Mouse (Mus musculus) embryonic stem cell, embryonic (primary cell): ENCODE results near the gene Arhgap9.

ENCODE experiments used
- CTCF ChIA-PET, 4 experiments: fragments of 300-600 bp in 2 of 4; fragments of 350-600 bp in 2 of 4; sonication (Branson Sonifier 250); formaldehyde crosslinking; loops; one replicate each; lab custom pipeline; 2022; ENCODE audit warnings: inconsistent platforms in 2 of 4; lab: Charles Lee
- POLR2A ChIA-PET, 4 experiments: fragments of 300-600 bp in 2 of 4; fragments of 350-600 bp in 2 of 4; sonication (Branson Sonifier 250); formaldehyde crosslinking; loops; one replicate each; lab custom pipeline; 2022; ENCODE audit warnings: antibody characterized with exemption in 4 of 4, inconsistent platforms in 1 of 4; lab: Charles Lee

Gene Arhgap9

DNA sequence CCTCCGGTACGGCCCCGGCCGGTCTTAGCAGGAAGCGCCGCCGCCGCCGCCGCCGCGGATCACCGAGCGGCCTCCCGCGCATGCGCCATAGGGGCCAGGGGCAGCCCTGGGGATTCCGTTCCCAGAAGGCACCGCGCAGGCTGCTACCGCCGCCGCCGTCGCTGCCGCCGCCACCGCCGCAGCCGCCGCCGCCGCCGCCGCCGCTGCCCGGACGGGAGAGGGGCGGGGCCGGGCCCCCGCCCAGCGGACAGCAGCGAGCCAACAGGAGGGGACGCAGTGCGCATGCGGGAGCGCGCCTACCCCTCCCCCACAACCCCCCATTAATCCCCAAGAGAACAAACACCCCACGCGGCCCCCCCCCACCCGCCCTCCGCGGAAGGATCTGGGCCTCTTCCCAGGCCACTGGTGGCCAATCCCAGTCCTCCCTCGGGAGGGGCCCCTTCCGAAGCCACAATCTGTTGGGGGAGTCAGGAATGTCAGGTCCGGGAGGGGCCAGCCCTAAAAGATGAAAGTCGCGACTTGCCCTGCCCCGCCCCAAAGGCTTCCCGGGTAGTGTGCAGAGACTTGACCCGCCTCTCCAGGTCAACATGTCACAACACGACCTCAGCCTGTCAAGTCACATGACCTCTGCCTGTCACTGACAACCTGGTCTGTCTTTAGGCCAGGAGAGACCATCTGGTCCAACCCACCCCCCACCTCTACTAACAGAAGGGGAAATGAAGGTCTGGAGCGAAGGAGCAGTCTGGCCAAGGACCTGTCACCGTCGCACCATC, 32.8 kb upstream of the Arhgap9 start, which contains the start of gene Mbd6:
Gene Mbd6 (minus strand): TSS at position 219 of the 773 bp plus-strand sequence.
- ChIA-PET POLR2A (interaction anchor here (0.5 to 11.8 kb wide), 69 partner anchors 9 to 1407 kb away, joined by 3 to 267 read pairs (median 7); partner anchors contain the start of genes Dctn2 (in 3 of the 4), Kif5a (in 3 of the 4), Mars (in 3 of the 4) and Pip4k2c (in 3 of the 4)), CTCF (interaction anchor here in 2 of 4 experiments (0.7 to 1.5 kb wide), 3 partner anchors 25 to 198 kb away, joined by 3 to 4 read pairs (median 4); no protein-coding TSS in a partner anchor)

DNA sequence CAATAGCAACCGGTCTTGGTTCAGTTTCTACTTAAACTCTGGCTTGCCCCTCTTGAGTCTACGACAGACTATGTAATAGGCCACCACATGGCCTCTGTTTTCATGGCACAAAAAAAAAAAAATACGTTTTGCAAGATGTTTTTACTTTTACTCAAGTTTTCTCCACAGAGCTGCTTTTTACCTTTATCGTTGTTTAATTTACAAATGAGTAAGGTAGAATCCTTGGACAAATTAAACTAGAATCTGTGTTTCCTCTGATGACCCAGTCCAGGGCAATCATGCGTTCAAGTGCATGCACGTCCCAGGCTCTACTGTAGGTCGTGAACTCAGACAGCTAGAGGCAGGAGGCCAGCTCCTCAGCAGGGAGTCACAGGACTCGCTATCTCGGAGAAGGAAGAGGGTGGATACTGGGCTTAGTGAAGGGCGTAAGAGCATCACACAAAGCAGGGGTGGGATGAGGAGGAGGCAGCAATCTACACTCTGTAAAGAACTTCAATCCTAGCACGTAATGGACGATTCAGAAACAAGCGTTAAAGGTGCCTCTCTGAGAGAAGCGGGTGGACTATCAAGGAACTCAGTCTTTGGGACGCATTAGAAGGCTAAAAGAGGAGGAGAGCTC, 32.1 kb upstream of the Arhgap9 start:
- POLR2A ChIA-PET, result interaction anchor here (0.5 to 11.8 kb wide), 97 partner anchors 9 to 1406 kb away, joined by 3 to 267 read pairs (median 6); partner anchors contain the start of genes Arhgap9 (in 3 of the 4), Cdk4 (in 3 of the 4), Dctn2 (in 3 of the 4) and Kif5a (in 3 of the 4)
- CTCF ChIA-PET, result interaction anchor here in 2 of 4 experiments (0.8 to 1.5 kb wide), 2 partner anchors 26 to 199 kb away, joined by 3 to 4 read pairs; no protein-coding TSS in a partner anchor

DNA sequence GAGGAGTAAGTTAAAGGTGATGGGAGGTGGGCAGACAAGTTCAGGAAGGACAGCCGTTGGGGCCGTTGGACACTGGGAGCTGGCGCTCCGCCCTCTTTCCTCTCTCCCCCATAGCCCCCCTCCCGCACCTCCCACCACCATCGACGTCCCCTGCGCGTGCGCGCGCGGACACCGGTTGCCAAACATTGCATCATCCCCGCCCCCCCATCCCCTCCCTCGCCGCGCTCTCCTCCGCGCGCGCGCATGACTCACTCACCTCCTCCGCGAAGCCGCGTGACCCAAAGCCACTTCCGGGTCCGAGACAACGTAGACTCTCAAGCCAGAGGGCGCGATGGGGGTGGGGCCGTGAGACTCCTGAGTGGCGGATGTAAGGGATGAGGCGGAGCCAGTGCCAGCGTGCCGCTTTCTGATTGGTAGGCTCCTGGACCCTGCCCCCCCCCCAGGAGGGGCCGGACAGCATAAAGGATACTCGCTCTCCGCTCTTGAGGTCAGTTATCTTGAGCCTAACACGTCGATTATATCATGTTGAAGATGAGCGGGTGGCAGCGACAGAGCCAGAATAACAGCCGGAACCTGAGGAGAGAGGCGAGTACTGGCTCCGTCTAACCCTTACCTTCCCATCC, 31.3 kb upstream of the Arhgap9 start:
- ChIA-PET CTCF (interaction anchor here in 2 of 4 experiments (0.8 to 1.5 kb wide), 2 partner anchors 26 to 200 kb away, joined by 3 to 4 read pairs; no protein-coding TSS in a partner anchor), POLR2A (interaction anchor here (0.6 to 11.8 kb wide), 122 partner anchors 8 to 1405 kb away, joined by 3 to 267 read pairs (median 5); partner anchors contain the start of genes Arhgap9 (in 3 of the 4), Cdk4 (in 3 of the 4), Dctn2 (in 3 of the 4) and Kif5a (in 3 of the 4))

DNA sequence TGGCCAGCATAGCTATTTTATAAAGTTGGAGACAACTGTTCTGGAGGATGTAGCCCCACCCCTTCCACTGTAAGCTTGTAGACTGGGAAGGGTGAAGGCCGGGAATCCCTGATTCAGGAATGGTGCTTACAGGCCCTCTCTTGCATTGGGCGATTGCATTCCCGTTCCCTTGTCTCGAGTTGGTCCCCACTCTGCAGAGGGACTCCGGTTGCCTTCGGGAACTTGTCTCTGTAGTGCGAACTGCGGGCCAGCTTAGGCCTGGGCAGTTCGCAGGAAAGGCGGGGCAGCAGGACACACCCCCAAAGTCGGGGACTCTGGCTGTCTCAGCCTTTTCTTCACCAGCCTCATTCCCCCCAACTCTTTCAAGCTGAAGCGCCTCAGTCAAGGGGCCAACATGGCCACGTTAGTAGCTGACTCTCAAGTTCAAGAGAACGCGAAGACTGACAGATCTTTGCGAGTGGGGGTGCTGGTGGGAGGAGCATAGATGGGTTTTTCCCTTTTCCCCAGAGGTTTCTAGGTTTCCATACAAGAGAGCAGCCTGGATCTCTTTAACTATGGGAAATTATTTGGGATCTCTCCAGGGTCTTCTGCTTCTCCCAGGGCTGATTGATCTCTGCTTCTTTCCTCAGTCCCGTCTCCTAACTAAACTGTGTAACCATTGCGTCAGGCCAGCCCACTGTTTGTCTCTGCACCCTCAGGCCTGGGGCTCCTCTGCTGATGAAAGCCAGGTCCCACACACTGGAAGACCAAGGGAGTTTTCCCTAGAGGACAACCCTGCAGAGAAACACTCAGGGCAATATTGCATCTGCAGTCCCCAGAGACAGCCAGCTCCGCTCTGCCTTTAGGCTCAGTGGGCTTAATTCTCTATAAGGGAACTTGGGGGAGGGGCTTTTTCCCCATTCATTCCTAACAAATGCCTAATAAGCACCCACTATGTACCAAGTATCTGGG, 30.6 kb upstream of the Arhgap9 start:
- POLR2A ChIA-PET, result interaction anchor here (0.5 to 11.8 kb wide), 89 partner anchors 8 to 1275 kb away, joined by 3 to 267 read pairs (median 6); partner anchors contain the start of genes Arhgap9 (in 3 of the 4), Kif5a (in 3 of the 4), Mars (in 3 of the 4) and Pip4k2c (in 3 of the 4)
- CTCF ChIA-PET, result interaction anchor here in 2 of 4 experiments (0.6 to 1.1 kb wide), 2 partner anchors 226 to 1439 kb away, joined by 3 to 4 read pairs; no protein-coding TSS in a partner anchor

DNA sequence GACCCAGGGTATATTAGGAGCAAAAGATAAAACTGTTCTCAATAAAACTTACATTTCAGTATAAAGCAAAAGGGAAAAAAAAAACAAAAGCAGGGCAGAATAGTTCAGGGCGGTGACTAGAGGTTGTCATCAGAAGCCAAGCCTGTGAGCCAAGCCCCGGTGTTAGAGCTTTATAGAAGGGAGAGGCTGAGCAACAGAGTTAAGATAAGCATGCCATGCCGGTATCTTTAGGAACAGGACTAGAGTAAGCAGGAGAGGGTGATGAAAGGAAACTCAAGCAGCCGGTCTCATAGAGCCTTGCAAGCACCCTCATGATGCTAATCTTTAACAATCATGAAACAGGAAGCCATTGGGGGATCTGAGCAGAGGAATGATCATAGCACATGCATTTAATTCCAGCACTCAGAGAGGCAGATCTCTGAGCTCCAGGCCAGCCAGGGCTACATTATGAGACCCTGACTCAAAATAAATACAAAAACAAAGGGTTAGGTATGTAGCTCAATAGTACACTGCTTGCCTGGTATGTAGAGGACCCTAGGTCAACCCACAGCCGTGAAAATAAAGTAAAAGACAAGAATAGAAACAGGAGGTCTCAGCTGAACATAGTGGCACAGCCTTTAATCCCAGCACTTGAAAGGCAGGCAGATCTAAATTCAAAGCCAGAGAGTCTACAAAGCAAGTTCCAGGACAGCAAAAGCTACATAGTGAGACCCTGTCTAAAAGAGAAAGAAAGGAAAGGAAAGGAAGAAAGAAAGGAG, 29.7 kb upstream of the Arhgap9 start:
- POLR2A ChIA-PET, result interaction anchor here (0.6 to 11.8 kb wide), 32 partner anchors 7 to 949 kb away, joined by 3 to 267 read pairs (median 19); partner anchors contain the start of genes Mars (in 3 of the 4), Arhgap9 (in 2 of the 4), Dctn2 (in 2 of the 4) and Pip4k2c (in 2 of the 4)
- CTCF ChIA-PET, result interaction anchor here in 1 of 4 experiments (1.1 kb wide), 1 partner anchor 227 kb away, joined by 3 read pairs; no protein-coding TSS in a partner anchor

DNA sequence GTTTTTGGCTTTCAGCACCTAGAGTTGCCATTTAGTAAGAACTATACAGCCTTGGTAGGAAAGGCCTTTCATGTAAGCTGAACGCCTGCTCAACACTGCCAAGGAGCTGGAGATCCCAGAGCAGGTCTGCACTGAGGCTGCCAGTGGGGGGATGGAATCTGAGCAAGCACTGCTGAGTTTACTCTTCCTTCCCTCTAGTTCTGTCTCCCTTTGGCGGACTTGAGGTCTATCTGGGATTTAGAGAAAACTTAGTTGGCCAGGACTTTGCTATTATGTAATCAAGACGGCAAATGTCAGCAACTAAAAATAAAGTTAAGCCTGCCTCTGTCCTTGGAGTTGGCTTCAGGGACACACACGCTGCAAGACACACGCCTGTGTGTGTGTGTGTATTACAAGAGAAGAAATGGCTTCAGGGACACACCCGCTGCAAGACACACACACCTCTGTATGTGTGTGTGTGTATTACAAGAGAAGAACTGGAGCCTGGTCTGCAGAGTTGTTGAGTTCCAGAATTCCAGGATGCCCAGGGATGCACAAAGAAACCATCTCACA, 28.7 kb upstream of the Arhgap9 start:
- ChIA-PET POLR2A (interaction anchor here (0.9 to 11.8 kb wide), 15 partner anchors 10 to 63 kb away, joined by 3 to 267 read pairs (median 5); partner anchors contain the start of genes Mars (in 3 of the 4), Arhgap9 (in 1 of the 4), Dctn2 (in 1 of the 4) and Kif5a (in 1 of the 4)), CTCF (no interaction called here)

DNA sequence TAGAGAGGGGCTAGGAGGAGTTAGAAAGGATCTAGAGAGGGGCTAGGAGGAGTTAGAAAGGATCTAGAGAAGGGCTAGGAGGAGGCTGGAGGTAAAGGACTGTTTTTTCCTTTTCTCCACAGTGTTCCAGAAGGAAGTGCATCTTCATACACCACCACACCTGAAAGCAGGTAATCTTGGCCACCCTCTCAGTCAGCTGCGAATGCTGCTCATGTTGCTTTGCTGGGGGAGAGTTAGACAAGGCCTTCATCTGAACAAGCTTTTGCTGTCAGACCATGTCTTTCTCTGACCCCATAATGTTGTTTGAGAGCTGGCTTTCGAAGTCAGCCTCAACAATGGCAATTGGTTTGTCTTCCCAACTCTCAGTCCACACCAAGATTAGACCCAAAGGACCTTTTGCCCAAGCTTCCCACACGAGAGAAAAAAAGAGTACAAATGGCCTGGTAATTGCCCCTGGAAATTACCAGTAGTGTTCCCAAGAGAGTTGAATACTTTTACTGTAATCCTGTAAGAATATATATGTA, 28.1 kb upstream of the Arhgap9 start:
- ChIA-PET POLR2A (interaction anchor here in 2 of 4 experiments (0.9 to 11.8 kb wide), 9 partner anchors 11 to 56 kb away, joined by 3 to 267 read pairs (median 37); partner anchors contain the start of genes Arhgap9 (in 1 of the 2), Dctn2 (in 1 of the 2), Kif5a (in 1 of the 2) and Mars (in 1 of the 2)), CTCF (no interaction called here)

DNA sequence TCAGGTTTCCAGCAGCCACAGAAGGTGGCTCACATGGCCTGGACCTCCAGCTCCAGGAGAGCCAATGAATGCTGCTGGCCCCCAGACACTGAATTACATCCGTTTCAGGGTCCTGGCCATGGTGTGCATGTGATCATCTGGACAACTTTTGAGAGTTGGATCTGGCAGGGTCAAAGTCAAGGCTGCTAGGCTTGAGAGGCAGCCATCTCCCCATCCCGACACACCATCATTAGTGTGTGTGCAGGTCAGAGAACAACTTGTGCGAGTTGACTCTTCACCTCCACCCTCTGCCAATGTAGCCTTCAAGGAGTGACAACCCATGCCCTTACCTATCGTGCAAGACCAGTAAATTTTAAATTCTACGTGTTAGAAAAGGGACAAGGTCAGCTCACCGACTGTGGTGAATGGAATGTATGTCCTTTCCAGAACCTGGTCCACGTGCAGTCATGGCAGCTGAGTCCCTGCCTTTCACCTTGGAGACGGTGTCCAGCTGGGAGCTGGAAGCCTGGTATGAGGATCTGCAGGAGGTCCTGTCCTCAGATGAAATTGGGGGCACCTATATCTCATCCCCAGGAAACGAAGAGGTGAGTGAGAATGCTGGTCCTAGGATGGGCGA, 26.8 kb upstream of the Arhgap9 start:
- ChIA-PET CTCF (interaction anchor here in 1 of 4 experiments (0.6 kb wide), 2 partner anchors 32 to 119 kb away, joined by 3 read pairs; no protein-coding TSS in a partner anchor), POLR2A (interaction anchor here in 3 of 4 experiments (0.6 to 11.8 kb wide), 15 partner anchors 9 to 1368 kb away, joined by 3 to 267 read pairs (median 4); partner anchors contain the start of genes Kif5a (in 2 of the 3), Mars (in 2 of the 3), Arhgap9 (in 1 of the 3) and Dctn2 (in 1 of the 3))

DNA sequence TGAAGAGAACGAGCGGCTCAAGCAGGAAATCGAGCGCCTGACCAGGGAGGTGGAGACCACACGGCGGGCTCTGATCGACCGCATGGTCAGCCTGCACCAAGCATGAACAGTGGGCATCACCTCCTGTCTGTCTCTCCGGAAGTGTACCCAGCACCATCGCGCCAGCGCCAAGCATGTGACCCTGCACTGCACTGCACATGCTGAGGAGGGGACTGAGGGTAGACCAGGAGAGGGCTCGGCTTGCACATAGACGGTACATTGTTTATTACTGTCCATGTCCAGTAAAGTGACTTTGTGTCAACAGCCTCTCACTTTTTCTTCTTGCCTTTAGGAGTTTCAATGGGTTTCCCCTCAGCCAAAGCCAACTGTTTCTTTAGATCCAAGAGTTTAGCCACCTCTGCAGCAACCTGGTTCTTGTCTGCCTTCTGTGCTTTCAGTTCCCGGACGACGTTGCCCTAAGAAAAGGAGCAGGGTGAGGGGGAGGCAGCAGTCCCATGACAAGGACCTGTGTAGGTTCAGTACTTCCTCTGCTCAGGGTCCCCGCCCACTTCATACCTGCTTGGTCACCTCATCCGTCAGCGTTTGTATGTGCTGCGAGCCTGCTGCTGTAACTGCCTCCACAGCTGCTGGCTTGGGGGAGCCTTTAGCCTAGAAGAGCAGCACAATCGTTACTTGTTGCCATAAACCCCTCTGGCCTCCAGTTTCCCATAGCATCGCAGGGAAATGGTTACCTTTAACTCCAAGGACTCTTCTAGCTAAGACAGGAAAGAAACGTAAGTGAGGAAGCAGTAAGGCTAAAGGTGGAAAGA, 25.6 kb upstream of the Arhgap9 start:
- ChIA-PET POLR2A (interaction anchor here in 3 of 4 experiments (1.0 to 11.8 kb wide), 12 partner anchors 8 to 66 kb away, joined by 3 to 267 read pairs (median 6); partner anchors contain the start of genes Kif5a (in 2 of the 3), Mars (in 2 of the 3) and Dctn2 (in 1 of the 3)), CTCF (no interaction called here)

DNA sequence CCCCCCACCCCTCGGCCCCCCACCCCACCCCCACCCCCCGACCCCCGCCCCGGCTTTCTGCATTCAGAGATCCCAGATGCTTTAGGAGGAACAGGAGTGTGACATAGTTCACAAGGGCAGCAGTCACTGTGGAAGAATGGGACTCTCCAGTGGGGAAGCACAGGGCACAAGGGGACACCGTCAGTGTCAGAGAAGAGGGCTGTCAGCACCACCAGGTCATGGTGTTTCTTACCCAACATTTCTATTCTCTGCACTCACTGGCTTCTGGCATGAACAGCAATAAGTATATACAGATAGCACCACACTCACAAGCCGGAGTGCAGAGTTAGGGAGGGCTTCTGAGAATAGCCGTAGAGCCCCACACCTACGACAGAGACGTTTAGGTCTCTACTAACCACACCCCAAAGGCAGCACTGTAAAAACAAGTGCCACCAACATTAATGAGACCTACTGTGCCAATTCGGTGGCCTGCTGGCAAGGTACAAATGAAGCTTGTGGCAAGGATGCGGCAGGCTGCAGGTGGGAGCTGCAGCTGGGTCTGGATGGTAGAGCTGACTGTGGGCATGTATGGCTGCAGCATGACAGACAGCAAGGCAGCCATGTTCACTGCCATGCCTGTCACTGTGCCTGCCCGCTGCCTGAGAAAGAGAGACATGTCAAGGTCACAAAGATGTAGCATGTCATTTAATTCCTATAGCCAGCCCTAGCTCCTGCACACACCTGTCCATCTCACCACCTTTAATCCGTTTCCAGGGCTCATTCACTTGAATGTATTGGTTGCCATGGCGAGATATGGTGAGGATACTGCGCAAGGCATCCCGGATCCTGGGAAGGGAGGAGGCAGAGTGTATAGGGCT, 24.5 kb upstream of the Arhgap9 start:
- ChIA-PET CTCF (interaction anchor here in 1 of 4 experiments (0.6 kb wide), 1 partner anchor 180 kb away, joined by 3 read pairs; no protein-coding TSS in a partner anchor), POLR2A (interaction anchor here (0.6 to 11.8 kb wide), 15 partner anchors 7 to 88 kb away, joined by 3 to 267 read pairs (median 5); partner anchors contain the start of genes Mars (in 2 of the 4), Dctn2 (in 1 of the 4), Kif5a (in 1 of the 4) and Pip4k2c (in 1 of the 4))

DNA sequence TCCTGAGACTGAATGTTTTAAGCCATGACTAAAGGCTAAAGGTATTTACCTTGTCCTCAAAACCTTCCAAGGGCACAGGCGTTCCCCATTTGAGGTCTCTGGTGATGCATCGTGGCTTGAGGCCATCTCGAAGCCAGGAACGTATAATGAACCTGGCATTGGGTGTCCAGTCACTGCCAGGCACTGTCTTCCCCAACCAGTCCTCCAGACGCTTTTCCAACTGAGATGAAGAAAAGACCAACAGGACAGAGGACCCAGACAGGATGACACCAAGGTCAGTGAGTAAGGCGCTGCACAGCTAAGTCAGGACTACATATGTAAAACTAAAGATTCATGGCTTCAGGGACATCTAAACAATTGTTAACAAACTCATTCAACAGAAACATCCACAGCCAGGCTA, 21.4 kb upstream of the Arhgap9 start:
- ChIA-PET CTCF (no interaction called here), POLR2A (interaction anchor here in 2 of 4 experiments (0.7 to 11.8 kb wide), 5 partner anchors 10 to 236 kb away, joined by 3 to 263 read pairs (median 18); partner anchors contain the start of genes Dctn2 (in 1 of the 2) and Kif5a (in 1 of the 2))

DNA sequence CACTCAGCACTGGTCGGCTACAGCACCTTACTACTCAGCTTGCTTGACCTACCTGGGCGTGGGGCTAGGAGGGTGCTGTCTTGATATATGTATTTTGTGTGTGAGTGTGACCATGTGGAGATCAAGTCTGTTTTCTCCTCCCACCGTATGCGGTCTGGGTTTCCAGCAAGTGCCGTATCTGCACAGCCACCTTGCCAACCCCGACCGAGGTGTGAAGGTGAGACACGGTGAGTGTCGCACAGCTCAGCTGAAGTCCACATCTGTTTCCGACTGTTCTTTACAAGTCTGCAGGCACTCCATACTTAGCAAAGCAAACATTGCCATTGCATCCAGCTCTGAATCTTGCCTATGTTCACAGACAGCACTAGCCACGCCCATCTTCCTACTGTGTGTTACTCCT, 18.6 kb upstream of the Arhgap9 start:
- POLR2A ChIA-PET, result interaction anchor here in 3 of 4 experiments (0.6 to 14.0 kb wide), 10 partner anchors 8 to 39 kb away, joined by 3 to 267 read pairs (median 8); partner anchors contain the start of gene Mars (in 1 of the 3)
- CTCF ChIA-PET, result interaction anchor here in 2 of 4 experiments (0.7 to 2.3 kb wide), 4 partner anchors 8 to 132 kb away, joined by 3 to 8 read pairs (median 4); partner anchors contain the start of genes Mars (in 2 of the 2) and Arhgap9 (in 1 of the 2)
